Mouse (Mus musculus) spleen, adult 2 months (tissue): ENCODE data around the gene Sag. TPM values are rescaled to one million over a fixed set of nuclear protein-coding genes. Genes with fewer than 3 reads are reported as not detected.
A peak's percentile ranks its signal among the peaks of the same experiment; 100 is the strongest.

Experiments used
- DNase-seq, 2 experiments: peaks; one replicate each; pipeline versions ENCODE4 v3.0.0 to v3.0.0-alpha.2; 2012 to 2021; ENCODE audit warnings: low spot score in 2 of 2, low read depth in 1 of 2
- H3K27ac ChIP-seq: fragments of 200-500 bp; 2 replicates; pipeline ENCODE4 v1.5.1; 2012; ENCODE audit warnings: low read length, inconsistent platforms; ENCODE audit not compliant: insufficient read depth
- H3K27me3 ChIP-seq: fragments of 200-500 bp; 2 replicates; pipeline ENCODE4 v1.6.1; 2012; ENCODE audit warnings: mild to moderate bottlenecking, moderate library complexity, low read length, inconsistent platforms; ENCODE audit not compliant: control insufficient read depth, insufficient read depth
- H3K36me3 ChIP-seq: fragments of 200-500 bp; 2 replicates; pipeline ENCODE4 v1.6.1; 2012; ENCODE audit warnings: mild to moderate bottlenecking, low read length, inconsistent platforms; ENCODE audit not compliant: control insufficient read depth, insufficient read depth
- H3K4me1 ChIP-seq: fragments of 200-500 bp; 2 replicates; pipeline ENCODE4 v1.6.1; 2011; ENCODE audit warnings: inconsistent platforms; ENCODE audit not compliant: control insufficient read depth, insufficient read depth, insufficient read length
- H3K4me3 ChIP-seq: fragments of 200-500 bp; 2 replicates; pipeline ENCODE4 v1.5.1; 2011; ENCODE audit warnings: mild to moderate bottlenecking, inconsistent platforms; ENCODE audit not compliant: insufficient read depth, insufficient read length; ENCODE audit errors: extremely low read depth
- CTCF ChIP-seq: fragments of 200-500 bp; IDR thresholded peaks from 2 replicates; pipeline ENCODE4 v1.5.1; 2011; ENCODE audit warnings: mild to moderate bottlenecking, inconsistent platforms; ENCODE audit not compliant: insufficient read depth, insufficient read length, insufficient replicate concordance; ENCODE audit errors: extremely low read depth
- POLR2A ChIP-seq: fragments of 200-500 bp; IDR thresholded peaks from 2 replicates; pipeline ENCODE4 v1.6.1; 2011; ENCODE audit warnings: low read depth, low read length, inconsistent platforms
- WGBS: fragments of 180-500 bp; shearing (Covaris S2); methylation state at CpG from one replicate; pipeline ENCODE4 v1.1.7; 2018; 5-methylcytosine and 5-hydroxymethylcytosine counted together
- polyA plus RNA-seq: library from polyadenylated mRNA; depleted of rRNA; stranded (reverse); fragments of >200 nt; gene quantifications from 2 replicates; pipeline ENCODE4 v1.2.3, GENCODE M21; 2012

Gene Sag
- polyA plus RNA-seq, 1 experiment: 0.57 TPM

DNA sequence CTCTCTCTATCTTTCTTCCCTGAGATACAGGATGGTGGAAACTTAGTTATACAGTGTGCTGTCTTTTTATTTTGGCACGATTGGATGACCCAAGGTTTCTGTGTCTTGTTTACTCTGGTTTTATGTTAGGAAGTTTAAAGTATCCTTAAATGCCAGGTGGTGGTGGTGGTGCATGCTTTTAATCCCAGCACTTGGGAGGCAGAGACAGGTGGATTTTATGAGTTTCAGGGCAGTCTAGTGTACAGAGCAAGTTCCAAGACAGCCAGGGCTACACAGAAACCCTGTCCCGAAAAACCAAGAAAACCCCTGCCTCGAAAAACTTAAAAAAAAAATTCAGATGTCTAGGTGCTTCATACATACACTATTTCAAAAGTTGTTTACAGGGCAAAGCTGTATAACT is 75.6 kb downstream of the Sag start:
- TF ChIP-seq CTCF (no peak), POLR2A (no peak)
- Histone ChIP-seq H3K4me1 (peaks cover 34% of the 10 kb centered on the region), H3K27ac (no peak overlapping the region), H3K27me3 (no peaks in the 10 kb centered on the region), H3K36me3 (peaks cover 11% of the 10 kb centered on the region), H3K4me3 (no peak overlapping the region)
- no peak for DNase-seq
- 80% methylated on average over 3 of the region's 3 CpGs for WGBS

DNA sequence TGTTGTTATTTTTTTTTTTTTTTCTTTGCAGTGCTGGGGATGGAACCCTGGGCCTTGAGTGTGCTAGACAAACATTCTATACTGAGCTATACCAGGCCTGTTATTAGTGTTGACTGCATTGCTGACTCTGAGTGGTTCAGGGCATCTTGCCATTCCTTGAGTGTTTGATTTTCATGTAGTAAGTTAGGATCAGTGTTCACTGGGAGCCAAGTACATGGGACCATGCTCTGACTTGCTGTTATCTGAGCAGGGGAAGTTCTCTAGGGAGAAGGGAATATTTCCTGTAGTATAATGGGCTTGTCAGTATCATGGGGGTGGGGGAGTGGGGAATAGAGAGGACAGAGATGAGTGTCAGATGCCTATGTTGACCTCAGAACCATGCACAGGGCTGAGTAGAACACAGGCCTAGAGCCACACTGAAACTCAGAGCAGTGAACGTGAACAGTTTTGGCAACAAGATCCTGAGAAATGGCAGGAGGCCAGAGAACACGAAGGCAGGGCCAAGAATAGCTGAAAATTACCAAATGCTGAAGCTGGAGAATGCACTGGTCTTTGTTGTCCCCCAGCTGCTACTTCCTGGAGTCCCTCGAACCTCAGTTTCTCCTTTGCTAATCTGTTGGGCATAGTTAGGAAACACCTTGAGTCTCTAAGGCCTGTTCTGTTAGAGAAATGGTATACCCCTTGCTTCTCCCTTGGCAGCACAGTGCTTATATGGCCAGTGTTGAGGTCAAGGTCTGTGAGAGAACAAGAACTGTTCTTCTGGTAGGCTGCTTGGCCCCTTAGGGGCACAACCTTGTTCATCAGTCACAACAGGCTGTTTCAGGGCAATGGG is 76.2 kb downstream of the Sag start:
- Histone ChIP-seq H3K27ac (0 out of 2 replicates have a peak overlapping the region, but pooled peaks have one; percentile 0), H3K4me1 (peaks cover 29% of the 10 kb centered on the region), H3K27me3 (no peaks in the 10 kb centered on the region), H3K36me3 (peaks cover 14% of the 10 kb centered on the region), H3K4me3 (no peak overlapping the region)
- WGBS: 36% methylated on average over 3 of the region's 3 CpGs
- TF ChIP-seq CTCF: no peak
- TF ChIP-seq POLR2A: no peak
- DNase-seq: no peak

GRCm38 (mm10) chr1:87880326-87880627 is 76.8 kb downstream of the Sag start:
- H3K36me3 ChIP-seq: peaks cover 16% of the 10 kb centered on the region
- no peak for TF ChIP-seq POLR2A
- no peak for TF ChIP-seq CTCF
- H3K4me3 ChIP-seq: no peak overlapping the region

GRCm38 (mm10) chr1:87880856-87881255 is 77.4 kb downstream of the Sag start:
- no peak for TF ChIP-seq POLR2A
- no peak for TF ChIP-seq CTCF
- no peaks in the 10 kb centered on the region for H3K27me3 ChIP-seq
- peaks cover 20% of the 10 kb centered on the region for H3K36me3 ChIP-seq
- H3K27ac ChIP-seq: no peak overlapping the region
- DNase-seq: no peak
- 74% methylated on average over 2 of the region's 2 CpGs for WGBS
- no peak overlapping the region for H3K4me3 ChIP-seq
- peaks cover 19% of the 10 kb centered on the region; the same call in 1 of the 2 replicates for H3K4me1 ChIP-seq

More at GRCm38 (mm10) chr1:87880326-87880627, 76.8 kb downstream of the Sag start:
- 0 out of 2 replicates have a peak overlapping the region, but pooled peaks have one; percentile 0 for H3K27ac ChIP-seq
- 92% methylated on average over 6 of the region's 6 CpGs for WGBS
- no peak for DNase-seq
- no peaks in the 10 kb centered on the region for H3K27me3 ChIP-seq
- peaks cover 24% of the 10 kb centered on the region; the same call in 1 of the 2 replicates for H3K4me1 ChIP-seq

GRCm38 (mm10) chr1:87881726-87882125 is 78.2 kb downstream of the Sag start:
- Histone ChIP-seq H3K27ac (no peak overlapping the region), H3K36me3 (peaks cover 22% of the 10 kb centered on the region), H3K4me3 (no peak overlapping the region), H3K4me1 (peaks cover 14% of the 10 kb centered on the region; the same call in 1 of the 2 replicates), H3K27me3 (no peaks in the 10 kb centered on the region)
- no peak for DNase-seq
- TF ChIP-seq CTCF: no peak
- TF ChIP-seq POLR2A: no peak
- WGBS: 86% methylated on average over 4 of the region's 4 CpGs

DNA sequence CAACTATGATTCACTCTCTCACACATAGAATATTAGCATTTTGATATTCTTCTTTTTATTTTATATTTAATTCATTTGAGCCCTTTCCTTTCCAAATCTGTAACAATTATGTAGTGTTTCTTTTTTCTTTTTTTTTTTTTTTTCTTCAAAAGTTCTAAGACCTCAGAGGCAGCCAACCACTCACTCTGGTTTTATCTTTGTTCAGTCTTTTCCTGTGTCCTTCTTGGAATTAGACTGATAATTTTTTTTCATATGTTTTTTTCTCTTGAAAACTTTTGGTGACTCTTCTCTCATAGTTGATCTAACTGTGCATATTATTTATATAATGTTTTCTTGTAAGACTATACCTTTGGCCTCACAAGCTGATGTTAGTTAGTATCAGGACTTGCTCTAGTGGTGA is 79.1 kb downstream of the Sag start:
- H3K36me3 ChIP-seq: peaks cover 24% of the 10 kb centered on the region
- no peaks in the 10 kb centered on the region for H3K27me3 ChIP-seq
- no peak overlapping the region for H3K27ac ChIP-seq
- DNase-seq: no peak
- H3K4me3 ChIP-seq: no peak overlapping the region
- TF ChIP-seq POLR2A (no peak), CTCF (no peak)
- peaks cover 6% of the 10 kb centered on the region; the same call in 1 of the 2 replicates for H3K4me1 ChIP-seq

DNA sequence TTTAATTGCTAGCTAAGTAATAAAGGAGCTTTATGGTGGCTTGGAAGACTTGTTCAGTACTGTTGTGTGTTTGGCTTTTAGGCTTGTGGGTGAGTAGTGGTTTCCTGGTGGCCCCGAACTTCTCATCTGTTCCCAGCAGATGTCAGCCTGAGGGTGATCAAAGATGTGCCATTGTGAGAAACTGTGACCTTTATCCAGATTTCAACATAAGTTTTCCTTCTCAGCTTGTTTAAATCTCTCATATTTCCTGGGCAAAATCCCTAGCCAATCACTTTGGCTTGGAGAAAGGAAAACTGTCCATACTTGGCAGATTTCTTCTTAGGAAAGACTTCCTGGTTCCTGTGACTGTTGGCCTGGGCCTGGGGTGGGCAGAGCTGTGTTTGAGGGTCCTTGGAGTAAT is 87.5 kb downstream of the Sag start:
- Histone ChIP-seq H3K4me1 (peaks cover 7% of the 10 kb centered on the region), H3K27me3 (no peaks in the 10 kb centered on the region), H3K4me3 (no peak overlapping the region), H3K36me3 (peaks cover 9% of the 10 kb centered on the region), H3K27ac (no peak overlapping the region)
- TF ChIP-seq POLR2A (no peak), CTCF (no peak)
- 23% methylated on average over 1 of the region's 1 CpGs for WGBS
- DNase-seq: no peak
